Mouse (Mus musculus) forebrain, embryonic 13.5 days (tissue): ENCODE results near the gene Vmn1r196. TPM values are rescaled to one million over a fixed set of nuclear protein-coding genes. Genes with fewer than 3 reads are reported as not detected.

Experiments used
- polyA plus RNA-seq: library from polyadenylated mRNA; unstranded; fragments of >200 nt; fragmentation: Nextera tagmentation; extraction: Ambion mirVana; gene quantifications from 2 replicates; pipeline ENCODE4 v1.2.1, GENCODE M21; 2015

Gene Vmn1r196
- polyA plus RNA-seq, 1 experiment from 2014 or later = not detected

Other genes starting within 250 kb of the Vmn1r196 start
- gene Hist1h4i, start 248.6 kb upstream of the Vmn1r196 start, polyA plus RNA-seq = 42.8 and 45.2 TPM in 2 replicates
- 60.3 and 62.0 TPM in 2 replicates for gene Hist1h2ag, start 247.0 kb upstream of the Vmn1r196 start, polyA plus RNA-seq
- gene Hist1h2bj, start 246.7 kb upstream of the Vmn1r196 start, polyA plus RNA-seq = 13.3 and 13.9 TPM in 2 replicates
- gene Vmn1r188, start 205.5 kb upstream of the Vmn1r196 start, polyA plus RNA-seq = not detected in 2 replicates
- not detected in 2 replicates for gene Vmn1r189, start 184.1 kb upstream of the Vmn1r196 start, polyA plus RNA-seq
- not detected in 2 replicates for gene Vmn1r191, start 106.0 kb upstream of the Vmn1r196 start, polyA plus RNA-seq
- not detected in 2 replicates for gene Vmn1r192, start 98.8 kb upstream of the Vmn1r196 start, polyA plus RNA-seq
- not detected in 2 replicates for gene Vmn1r193, start 66.8 kb upstream of the Vmn1r196 start, polyA plus RNA-seq
- gene Vmn1r194, start 45.7 kb upstream of the Vmn1r196 start, polyA plus RNA-seq = not detected in 2 replicates
- gene Vmn1r195, start 19.4 kb upstream of the Vmn1r196 start, polyA plus RNA-seq = not detected in 2 replicates
- gene Vmn1r197, start 34.7 kb downstream of the Vmn1r196 start, polyA plus RNA-seq = not detected in 2 replicates
- not detected in 2 replicates for gene Vmn1r198, start 60.4 kb downstream of the Vmn1r196 start, polyA plus RNA-seq
- gene Vmn1r199, start 89.9 kb downstream of the Vmn1r196 start, polyA plus RNA-seq = not detected in 2 replicates
- gene Vmn1r200, start 100.5 kb downstream of the Vmn1r196 start, polyA plus RNA-seq = not detected in 2 replicates
- gene Vmn1r201, start 182.0 kb downstream of the Vmn1r196 start, polyA plus RNA-seq = not detected in 2 replicates
- not detected in 2 replicates for gene Vmn1r202, start 215.5 kb downstream of the Vmn1r196 start, polyA plus RNA-seq
- not detected in 2 replicates for gene Vmn1r203, start 228.2 kb downstream of the Vmn1r196 start, polyA plus RNA-seq